Mouse (Mus musculus): Measurements from ENCODE around the gene Prkn. TPM values are rescaled to one million over a fixed set of nuclear protein-coding genes. Genes with fewer than 3 reads are reported as not detected.

Gene Prkn
- total RNA-seq, 2 experiments from 2014 or later: 8.7 to 9.2 TPM

GRCm38 (mm10) chr17:11612801-11613531 lies 772.8 kb downstream of the Prkn start:
- no peak for DNase-seq (ENCODE audit: low spot score)
- intact Hi-C loops (cut with DNase I): no loop called here

DNA sequence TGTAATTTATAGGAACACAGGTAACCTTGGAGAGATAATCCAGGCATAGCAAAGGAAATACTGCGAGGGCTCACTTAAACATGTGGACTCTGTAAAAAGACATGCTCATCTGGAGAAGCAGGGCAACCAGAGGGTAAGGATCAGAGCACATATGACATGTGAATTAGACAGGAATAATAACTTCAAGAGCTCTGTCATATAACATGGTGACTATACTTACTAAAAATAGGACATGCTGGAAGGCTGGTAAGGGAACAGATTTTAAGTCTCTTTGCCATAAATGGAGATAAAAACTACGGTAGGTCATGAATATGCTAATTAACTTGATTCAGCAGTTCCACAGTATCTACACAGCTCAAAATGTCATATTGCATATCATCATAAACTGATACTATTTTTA lies 777.4 kb downstream of the Prkn start:
- intact Hi-C loops (cut with DNase I): no loop called here
- no peak for DNase-seq (ENCODE audit: low spot score)

DNA sequence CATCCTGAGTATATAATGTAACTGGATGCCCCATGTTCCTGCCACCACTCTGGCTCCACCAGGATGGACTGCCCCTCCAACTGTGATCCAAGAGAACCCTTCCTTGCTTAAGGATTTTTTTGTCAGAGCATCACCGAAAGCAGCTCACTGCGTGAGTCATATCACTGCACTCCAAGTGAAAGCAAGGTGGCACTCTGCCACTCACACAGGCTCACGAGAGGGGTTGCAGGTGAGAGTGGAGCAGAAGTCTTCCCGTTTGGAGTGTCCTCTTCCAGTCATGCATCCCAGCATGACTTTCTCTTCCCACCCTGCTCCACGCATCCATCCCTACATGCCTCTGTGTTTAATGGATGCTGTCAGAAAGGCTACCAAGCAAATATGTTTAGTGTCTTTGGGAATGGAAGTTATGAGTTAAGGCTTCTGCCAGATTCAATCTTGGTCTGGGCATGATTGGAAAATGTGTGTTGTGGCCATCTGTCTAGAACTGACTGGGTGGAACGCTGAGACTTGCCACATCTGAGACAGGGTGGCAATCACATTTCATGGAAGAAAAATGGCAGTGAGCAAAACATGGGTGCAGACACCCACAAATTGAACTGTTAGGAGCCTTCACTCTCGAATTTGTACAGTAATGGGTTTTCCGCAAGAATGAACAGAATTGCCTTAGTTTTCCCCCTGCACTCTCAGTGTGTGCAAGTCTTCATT lies 778.9 kb downstream of the Prkn start:
- intact Hi-C loops (cut with DNase I): no loop called here

DNA sequence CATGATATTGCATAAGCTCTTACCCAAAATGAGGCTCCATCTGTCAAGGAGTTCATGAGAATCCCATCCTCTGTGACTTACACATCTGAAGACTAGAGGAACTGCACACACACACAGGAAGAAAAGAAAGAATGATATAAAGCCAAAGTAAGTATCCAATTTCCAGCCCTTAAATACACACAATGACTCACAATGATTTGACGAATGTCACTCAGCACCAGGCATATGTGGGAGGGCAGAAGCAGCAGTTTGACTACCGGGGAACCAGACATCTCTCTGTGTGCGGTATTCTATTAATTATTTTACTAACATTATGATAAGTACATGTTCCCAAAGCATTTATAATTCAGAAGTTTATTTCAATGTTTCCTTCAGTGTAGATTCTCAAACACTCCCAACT lies 780.6 kb downstream of the Prkn start:
- intact Hi-C loops (cut with DNase I): no loop called here
- no peak for DNase-seq (ENCODE audit: low spot score)

More for the DNA sequence above, 778.9 kb downstream of the Prkn start:
- DNase-seq (ENCODE audit: low spot score): no peak

DNA sequence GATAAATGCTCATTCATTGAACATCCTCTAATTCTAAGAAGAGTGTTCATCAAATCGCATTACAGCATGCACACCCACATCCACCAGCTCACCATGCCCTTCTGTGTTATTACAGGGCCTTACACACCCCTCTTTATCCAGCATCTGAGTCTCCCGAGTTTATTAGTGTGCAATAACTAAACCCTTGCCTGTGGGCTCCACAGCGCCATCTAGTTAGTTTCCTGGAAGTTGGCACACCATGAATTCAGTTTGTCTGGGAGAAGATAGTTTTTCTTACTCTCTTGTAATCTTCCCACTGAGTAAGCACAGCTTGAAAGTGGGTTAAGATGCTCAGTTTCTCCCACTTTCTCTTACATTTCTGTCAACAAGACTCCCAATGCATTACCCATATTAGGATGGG lies 781.3 kb downstream of the Prkn start:
- DNase-seq (ENCODE audit: low spot score): no peak
- intact Hi-C loops (cut with DNase I): no loop called here

DNA sequence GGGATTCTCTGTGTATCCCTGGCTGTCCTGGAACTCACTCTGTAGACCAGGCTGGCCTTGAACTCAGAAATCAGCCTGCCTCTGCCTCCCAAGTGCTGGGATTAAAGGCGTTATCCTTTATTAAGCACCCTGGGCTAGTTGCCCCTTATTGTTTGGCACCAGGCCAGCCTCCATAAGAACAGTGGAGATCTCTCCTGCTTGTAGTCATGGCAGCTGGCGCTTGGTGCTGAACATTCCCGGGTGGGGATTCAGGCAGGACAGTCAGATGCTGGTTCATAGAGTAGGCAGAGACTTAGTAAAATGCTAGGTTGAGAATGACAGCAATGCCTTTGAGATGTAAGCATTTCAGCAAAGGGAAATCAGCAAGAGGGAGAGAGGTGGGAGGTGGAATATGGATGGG lies 786.1 kb downstream of the Prkn start:
- no peak for DNase-seq (ENCODE audit: low spot score)
- intact Hi-C loops (cut with DNase I): no loop called here

DNA sequence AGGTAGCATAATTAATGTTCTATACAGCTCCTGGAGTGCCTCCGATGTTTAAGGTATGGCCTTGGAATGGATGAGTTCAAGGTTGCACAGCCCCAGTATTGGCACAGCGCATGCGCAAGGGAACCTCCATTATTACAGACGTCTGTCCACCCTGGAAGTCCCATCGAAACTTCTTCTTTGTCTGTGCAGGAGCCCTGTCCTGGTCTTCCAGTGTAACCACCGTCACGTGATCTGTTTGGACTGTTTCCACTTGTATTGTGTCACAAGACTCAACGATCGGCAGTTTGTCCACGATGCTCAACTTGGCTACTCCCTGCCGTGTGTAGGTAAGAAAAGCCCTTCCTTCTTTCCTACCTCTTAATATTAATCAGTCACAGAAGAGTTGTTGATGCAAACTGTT lies 794.9 kb downstream of the Prkn start:
- intact Hi-C loops (cut with DNase I): no loop called here
- DNase-seq (ENCODE audit: low spot score): no peak

GRCm38 (mm10) chr17:11637642-11638041 lies 797.5 kb downstream of the Prkn start:
- no peak for DNase-seq (ENCODE audit: low spot score)
- intact Hi-C loops (cut with DNase I): no loop called here

GRCm38 (mm10) chr17:11638451-11638850 lies 798.3 kb downstream of the Prkn start:
- no peak for DNase-seq (ENCODE audit: low spot score)
- intact Hi-C loops (cut with DNase I): no loop called here

DNA sequence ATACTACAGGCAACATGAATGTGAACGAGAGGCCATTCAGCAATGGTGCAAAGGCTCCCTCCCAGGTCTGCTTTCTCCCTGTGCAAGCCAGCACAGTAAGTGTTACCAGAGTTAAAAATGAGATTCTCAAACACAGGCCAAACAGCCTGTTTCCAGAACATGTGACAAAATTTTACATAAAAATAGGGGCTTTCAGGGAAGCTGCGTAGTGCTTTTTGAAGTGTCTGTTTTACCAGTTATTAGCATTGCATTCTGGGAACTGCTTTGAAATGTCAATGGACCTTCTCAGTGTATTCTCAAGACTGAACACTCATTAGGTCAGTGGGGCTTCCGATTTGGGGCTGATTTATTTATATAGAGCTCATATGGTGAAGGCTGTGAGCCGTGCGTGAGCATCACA lies 799.6 kb downstream of the Prkn start:
- DNase-seq (ENCODE audit: low spot score): no peak
- intact Hi-C loops (cut with DNase I): no loop called here

- intact Hi-C loops (cut with DNase I): no loop called here
- no peak for DNase-seq (ENCODE audit: low spot score)
These were observed 802.1 kb downstream of the Prkn start for GRCm38 (mm10) chr17:11642328-11642727.

DNA sequence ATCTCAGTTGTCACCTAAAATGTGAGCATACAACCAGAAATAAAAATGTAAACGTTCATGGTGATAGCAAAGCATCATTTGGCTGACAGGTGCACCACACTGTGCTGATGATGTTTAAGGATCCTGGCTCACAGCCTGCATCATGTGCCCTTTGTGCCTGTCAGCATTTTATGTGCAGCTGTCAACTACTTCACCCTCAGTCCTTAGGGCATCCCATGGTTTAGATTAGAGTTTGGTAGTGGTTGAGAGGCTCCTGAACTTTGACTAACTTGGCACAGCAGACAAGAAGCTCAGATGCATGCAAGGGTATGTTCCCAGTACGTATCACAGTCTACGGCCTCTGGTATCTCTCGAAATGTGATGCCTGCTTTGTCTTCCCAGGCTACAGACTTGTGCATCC lies 803.8 kb downstream of the Prkn start:
- DNase-seq (ENCODE audit: low spot score): no peak

DNA sequence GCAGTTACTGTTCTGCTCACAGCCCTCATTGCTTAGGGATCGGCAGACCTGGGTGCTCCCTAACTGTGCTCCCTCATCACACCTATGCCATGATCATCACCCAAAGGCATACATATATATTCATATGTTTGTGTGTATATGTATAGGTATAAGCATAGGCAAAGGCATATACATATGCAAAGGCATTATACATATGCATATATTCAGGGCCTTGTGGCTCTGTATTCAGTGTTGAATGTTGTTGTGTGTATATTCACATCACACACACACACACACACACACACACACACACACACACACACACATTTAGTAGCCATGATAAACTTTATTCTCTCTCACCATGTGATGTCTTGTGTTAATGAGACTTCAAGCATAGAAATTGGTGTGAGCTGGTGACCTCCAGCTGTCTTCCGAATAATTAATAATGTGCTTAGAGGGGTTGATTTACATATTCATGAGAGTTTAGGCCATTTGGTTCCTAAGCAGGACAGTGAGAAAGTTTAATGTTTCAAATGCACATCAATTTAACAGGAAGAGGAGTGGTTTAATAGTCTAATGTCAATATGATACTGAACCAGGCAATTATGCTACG lies 804.8 kb downstream of the Prkn start:
- no peak for DNase-seq (ENCODE audit: low spot score)
- intact Hi-C loops (cut with DNase I): no loop called here

More for the DNA sequence above, 803.8 kb downstream of the Prkn start:
- intact Hi-C loops (cut with DNase I): no loop called here

DNA sequence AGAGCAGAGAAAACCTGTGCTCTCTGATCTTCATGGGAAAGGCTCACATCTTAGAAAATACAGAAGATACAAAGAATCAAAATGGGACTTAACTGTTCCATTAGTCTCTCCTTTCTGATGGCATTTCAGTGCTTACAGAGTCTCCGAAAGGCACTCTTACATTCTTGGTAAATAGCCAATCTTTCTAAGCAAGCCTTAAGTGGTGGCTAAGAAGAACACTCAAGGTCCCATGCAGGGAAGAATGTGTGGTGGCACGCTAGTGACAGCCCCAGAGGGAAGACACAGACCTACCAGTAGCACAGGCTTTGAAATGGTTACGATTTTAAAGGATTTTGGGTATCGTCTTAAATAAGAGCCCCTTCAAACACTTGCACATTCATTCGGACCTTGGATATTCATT lies 816.2 kb downstream of the Prkn start:
- intact Hi-C loops (cut with DNase I): no loop called here
- DNase-seq (ENCODE audit: low spot score): no peak

DNA sequence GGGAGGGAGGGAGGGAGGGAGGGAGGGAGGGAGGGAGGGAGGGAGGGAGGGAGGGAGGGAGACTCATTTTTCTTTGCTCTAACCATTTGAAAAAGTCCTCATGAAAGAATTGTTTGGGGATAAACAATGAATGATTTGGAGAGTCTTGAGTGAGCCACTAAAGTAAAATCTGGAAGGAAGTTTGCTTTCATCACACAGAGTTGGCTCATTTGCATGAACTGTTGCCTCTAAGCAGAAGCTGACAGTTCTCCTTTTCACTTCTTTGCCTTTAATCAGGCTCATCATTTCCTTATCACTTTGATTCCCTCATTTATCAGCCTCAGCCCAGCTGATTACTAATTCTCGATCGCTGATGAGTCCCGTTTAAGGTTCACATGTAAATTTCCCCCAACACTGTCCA lies 816.7 kb downstream of the Prkn start:
- no peak for DNase-seq (ENCODE audit: low spot score)
- intact Hi-C loops (cut with DNase I): no loop called here

- intact Hi-C loops (cut with DNase I): no loop called here
- DNase-seq (ENCODE audit: low spot score): no peak
These were observed 821.7 kb downstream of the Prkn start for GRCm38 (mm10) chr17:11661898-11662297.

GRCm38 (mm10) chr17:11663437-11663836 lies 823.3 kb downstream of the Prkn start:
- intact Hi-C loops (cut with DNase I): no loop called here
- no peak for DNase-seq (ENCODE audit: low spot score)

DNA sequence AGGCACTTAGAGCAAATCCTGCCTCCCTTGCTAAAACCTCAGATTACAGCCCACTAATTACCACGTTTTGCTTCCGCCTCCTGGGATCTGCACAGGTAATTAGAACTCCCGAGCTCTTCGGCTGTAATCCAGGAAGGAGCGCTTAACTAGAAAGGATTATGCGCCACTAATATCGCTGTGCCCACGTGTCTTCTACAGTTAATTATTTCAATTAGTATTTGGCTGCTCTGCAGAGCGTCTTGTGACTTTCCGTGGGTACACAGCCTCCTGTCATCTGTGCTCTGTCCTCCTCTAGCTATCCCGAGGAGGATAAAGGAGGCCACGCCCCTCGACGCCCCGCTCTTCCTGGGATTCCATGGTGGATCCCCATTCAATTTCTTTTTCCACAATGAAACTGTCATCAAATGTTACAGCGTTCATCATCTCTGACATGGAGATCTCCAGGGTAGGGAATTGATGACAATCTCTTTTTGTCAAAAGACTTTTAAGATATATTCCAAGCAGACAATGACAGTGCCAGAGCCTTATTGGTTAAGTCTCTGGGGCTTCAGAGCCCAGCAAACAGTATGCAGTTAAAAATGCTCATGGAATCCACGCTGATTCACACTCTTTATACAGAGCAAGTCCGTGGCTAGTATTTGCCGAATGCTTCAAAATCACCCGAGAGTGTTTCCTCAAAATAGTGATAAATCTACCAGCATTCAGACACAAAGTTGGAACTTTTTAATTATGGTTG lies 824.6 kb downstream of the Prkn start:
- intact Hi-C loops (cut with DNase I): no loop called here
- DNase-seq (ENCODE audit: low spot score): no peak

DNA sequence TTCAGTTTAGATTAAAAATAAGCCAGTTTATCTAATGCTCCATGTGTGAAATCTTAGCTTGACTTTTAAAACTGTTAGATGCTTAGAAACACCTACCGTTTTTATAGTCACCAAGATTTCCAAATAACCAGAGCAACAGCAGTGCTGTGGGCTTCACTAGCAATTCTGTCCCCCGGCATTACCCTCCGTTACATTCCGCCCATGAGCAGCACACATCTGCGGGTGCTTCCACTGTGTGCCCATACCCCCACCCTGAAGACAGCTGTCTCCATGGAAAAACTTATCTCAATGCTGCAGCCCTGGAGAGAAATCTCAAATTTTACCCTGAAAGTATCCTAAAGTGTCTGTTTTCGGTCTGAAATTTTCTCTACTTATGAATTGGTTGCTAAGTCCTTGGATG lies 839.5 kb downstream of the Prkn start:
- intact Hi-C loops (cut with DNase I): no loop called here

DNA sequence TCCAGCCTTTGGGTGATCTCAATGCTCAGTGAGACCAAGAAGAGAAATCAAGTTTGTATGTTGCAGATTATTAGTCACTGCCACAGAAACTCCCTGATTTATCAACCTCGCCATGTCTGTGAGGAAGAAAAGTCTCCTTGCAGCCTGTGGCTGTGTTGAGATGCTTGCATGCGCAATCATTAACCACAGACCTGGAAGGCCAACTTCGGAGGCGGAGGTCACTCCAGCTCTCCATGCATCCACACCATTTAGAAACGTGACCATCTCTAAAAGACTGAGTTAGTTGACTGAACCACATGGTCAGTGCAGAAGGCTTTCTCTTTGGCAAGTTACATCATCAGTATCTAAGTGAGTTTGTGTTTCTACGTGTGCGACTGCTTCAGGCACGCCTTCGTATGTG lies 840.3 kb downstream of the Prkn start:
- intact Hi-C loops (cut with DNase I): no loop called here
- no peak for DNase-seq (ENCODE audit: low spot score)

More for the DNA sequence above, 839.5 kb downstream of the Prkn start:
- no peak for DNase-seq (ENCODE audit: low spot score)

Data from heart, postnatal 25 days (tissue).